Mouse (Mus musculus): ENCODE measurements around the gene March11.

Gene March11

DNA sequence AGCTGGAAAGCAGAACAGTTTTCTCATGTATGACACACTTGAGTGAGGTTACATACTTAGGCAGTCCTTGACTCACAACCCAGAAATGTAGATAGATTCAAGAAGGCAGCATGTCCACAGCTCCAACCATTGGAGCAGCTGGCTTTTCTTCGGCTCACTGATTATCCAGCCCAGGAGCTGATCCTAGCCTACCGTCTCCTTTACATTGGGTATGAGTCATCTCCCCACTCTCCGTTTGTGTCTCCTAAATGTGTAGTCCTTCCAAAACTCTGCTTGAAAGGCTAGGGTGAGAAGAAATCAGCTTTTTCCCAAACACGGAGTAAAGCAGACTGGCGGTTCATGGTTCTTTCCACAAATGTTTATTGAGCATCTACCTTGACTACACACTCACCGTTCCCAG, 10.2 kb upstream of the March11 start:
- no peak for TF ChIP-seq NANOG (IDR thresholded peaks at IDR 0.05; ENCODE audit: borderline replicate concordance, low read length)
- Histone ChIP-seq H3K4me3 (replicated peaks; ENCODE audit: low read length) (no peak overlapping the region), H3K36me3 (ENCODE audit: insufficient read depth, low read length) (no peaks in the 10 kb centered on the region), H3K9me3 (ENCODE audit: low read length) (no peaks in the 10 kb centered on the region), H3K4me1 (replicated peaks; ENCODE audit: low read depth, low read length) (no peaks in the 10 kb centered on the region), H3K27me3 (ENCODE audit: insufficient read depth, low read length) (no peaks in the 10 kb centered on the region)

DNA sequence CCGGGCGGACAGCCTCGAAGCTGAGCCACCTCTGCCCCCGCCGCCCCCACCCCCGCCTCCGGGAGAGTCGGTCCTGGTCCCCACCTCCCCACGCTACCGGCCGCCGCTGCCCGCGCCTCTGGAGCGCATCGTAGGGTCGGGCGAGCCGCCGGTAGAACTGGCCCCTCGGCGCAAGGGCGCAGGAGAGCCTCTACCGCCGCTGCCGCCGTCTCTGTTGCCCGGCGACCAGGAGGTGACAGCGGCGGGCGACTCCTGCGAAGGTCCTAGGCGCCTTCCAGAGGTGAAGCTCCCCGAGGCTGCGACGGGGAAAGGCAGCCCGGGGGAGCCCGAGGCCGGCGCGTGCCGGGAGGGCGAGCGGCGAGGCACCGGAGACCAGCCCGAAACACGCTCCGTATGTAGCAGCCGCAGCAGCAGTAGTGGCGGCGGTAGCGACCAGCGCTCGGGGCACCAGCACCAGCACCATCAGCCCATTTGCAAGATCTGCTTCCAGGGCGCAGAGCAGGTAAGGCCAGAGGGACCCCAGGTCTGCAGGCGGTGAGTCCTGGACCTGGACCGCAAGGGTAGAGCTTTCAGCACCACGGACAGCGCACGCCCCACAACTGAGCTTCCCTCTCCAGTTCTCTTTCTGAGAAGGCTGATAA, 563 bp downstream of the March11 start:
- H3K4me3 ChIP-seq (replicated peaks; ENCODE audit: low read length), result peak overlapping the region; percentile 89
- H3K36me3 ChIP-seq (ENCODE audit: insufficient read depth, low read length), result 0 out of 2 replicates have a peak, but pooled peaks cover 6% of the 10 kb centered on the region
- TF ChIP-seq NANOG (IDR thresholded peaks at IDR 0.05; ENCODE audit: borderline replicate concordance, low read length), result no peak
- TF ChIP-seq POU5F1 (IDR thresholded peaks at IDR 0.05; ENCODE audit: borderline replicate concordance, low read length), result no peak
- TF ChIP-seq CTCF (conservative IDR thresholded peaks at IDR 0.05; ENCODE audit: low read length), result no peak
- H3K4me1 ChIP-seq (replicated peaks; ENCODE audit: low read depth, low read length), result peaks cover 25% of the 10 kb centered on the region
- no peaks in the 10 kb centered on the region for H3K9me3 ChIP-seq (ENCODE audit: low read length)
- H3K27me3 ChIP-seq (ENCODE audit: insufficient read depth, low read length), result no peaks in the 10 kb centered on the region

DNA sequence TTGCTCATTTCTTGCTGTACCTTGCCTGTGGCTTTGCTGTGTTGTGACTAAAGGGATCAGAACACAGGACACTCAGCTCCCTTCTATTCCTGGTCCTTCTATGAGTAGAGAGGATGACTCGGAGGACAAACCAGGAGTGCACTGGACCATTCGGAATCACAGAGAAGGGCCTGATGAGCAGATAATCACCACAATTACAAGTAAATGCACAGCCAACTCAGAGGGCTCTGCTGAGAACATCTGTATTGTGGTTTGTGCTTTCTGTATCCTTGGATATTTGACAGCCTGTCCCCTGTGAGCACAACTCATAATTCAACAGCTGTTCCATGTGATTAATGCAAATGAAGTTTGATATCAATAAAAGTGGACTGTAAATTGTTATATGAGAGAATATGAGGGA, 11.0 kb downstream of the March11 start:
- no peaks in the 10 kb centered on the region for H3K36me3 ChIP-seq (ENCODE audit: insufficient read depth, low read length)
- H3K9me3 ChIP-seq (ENCODE audit: low read length), result no peaks in the 10 kb centered on the region
- no peak for TF ChIP-seq NANOG (IDR thresholded peaks at IDR 0.05; ENCODE audit: borderline replicate concordance, low read length)
- TF ChIP-seq CTCF (conservative IDR thresholded peaks at IDR 0.05; ENCODE audit: low read length), result no peak
- no peak for TF ChIP-seq POU5F1 (IDR thresholded peaks at IDR 0.05; ENCODE audit: borderline replicate concordance, low read length)
- no peaks in the 10 kb centered on the region for H3K4me1 ChIP-seq (replicated peaks; ENCODE audit: low read depth, low read length)
- no peaks in the 10 kb centered on the region for H3K27me3 ChIP-seq (ENCODE audit: insufficient read depth, low read length)
- H3K4me3 ChIP-seq (replicated peaks; ENCODE audit: low read length), result no peak overlapping the region

DNA sequence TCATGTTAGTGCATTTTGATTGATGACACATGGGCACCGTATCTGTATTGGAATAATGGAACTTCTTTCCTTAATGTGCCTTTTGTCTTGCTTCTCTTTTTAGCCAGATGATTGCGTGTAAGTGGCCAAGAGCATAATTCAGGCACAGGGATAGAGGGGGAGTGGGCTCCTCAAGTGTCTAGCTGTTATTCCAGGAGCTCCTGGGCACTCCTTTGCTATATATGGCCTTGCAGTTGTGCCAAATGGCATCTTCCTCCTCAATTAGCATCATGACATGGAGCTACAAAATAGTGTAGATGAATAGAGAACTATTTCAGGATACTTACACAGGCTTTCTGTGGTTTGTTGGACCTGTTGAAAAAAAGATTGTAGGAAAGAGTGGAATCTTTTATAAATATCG, 11.6 kb downstream of the March11 start:
- Histone ChIP-seq H3K4me3 (replicated peaks; ENCODE audit: low read length) (no peak overlapping the region), H3K9me3 (ENCODE audit: low read length) (no peaks in the 10 kb centered on the region), H3K27me3 (ENCODE audit: insufficient read depth, low read length) (no peaks in the 10 kb centered on the region), H3K36me3 (ENCODE audit: insufficient read depth, low read length) (no peaks in the 10 kb centered on the region), H3K4me1 (replicated peaks; ENCODE audit: low read depth, low read length) (no peaks in the 10 kb centered on the region)
- TF ChIP-seq POU5F1 (IDR thresholded peaks at IDR 0.05; ENCODE audit: borderline replicate concordance, low read length) (no peak), CTCF (conservative IDR thresholded peaks at IDR 0.05; ENCODE audit: low read length) (no peak), NANOG (IDR thresholded peaks at IDR 0.05; ENCODE audit: borderline replicate concordance, low read length) (no peak)

DNA sequence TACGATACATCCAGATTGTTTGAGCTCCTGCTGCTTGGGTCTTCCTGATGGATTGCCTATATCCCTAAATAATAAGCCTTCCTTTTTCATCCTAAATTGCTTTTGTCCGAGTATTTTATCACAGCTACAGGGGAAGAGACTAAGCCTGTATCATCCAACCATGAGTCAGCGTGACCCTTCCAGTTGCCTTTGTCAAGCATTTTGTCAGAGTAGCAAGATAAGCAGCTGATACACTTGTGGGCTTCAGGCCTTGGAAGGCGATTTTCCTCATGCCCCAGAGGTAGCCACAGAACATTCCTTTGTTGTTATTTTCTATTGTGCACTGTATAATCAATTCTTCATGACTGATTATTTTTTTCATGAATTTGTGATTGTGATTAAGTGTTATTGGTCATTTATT, 14.0 kb downstream of the March11 start:
- Histone ChIP-seq H3K4me1 (replicated peaks; ENCODE audit: low read depth, low read length) (no peaks in the 10 kb centered on the region), H3K9me3 (ENCODE audit: low read length) (no peaks in the 10 kb centered on the region)

DNA sequence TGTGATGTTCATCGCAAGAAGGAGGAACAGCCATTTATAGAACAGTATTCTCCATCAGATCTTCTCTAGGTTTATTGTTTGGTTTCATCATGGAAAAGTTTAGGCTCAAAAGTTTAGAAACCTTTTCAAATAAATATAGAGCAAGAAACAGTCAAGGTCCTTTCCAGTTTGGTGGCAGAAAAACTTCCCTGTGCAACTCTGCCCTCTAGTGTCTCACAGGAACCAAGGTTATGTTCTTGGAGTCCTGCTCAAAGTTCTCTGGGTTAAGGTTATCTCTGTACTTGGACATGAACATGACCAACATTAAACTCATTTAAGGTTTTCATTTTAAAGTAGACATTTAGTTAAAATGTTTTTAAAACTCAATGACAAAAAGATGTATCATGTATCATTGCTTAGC, 18.3 kb downstream of the March11 start:
- Histone ChIP-seq H3K27me3 (ENCODE audit: insufficient read depth, low read length) (no peaks in the 10 kb centered on the region), H3K36me3 (ENCODE audit: insufficient read depth, low read length) (no peaks in the 10 kb centered on the region), H3K4me3 (replicated peaks; ENCODE audit: low read length) (no peak overlapping the region), H3K9me3 (ENCODE audit: low read length) (no peaks in the 10 kb centered on the region), H3K4me1 (replicated peaks; ENCODE audit: low read depth, low read length) (no peaks in the 10 kb centered on the region)
- TF ChIP-seq CTCF (conservative IDR thresholded peaks at IDR 0.05; ENCODE audit: low read length), result peak; percentile 42
- TF ChIP-seq POU5F1 (IDR thresholded peaks at IDR 0.05; ENCODE audit: borderline replicate concordance, low read length), result no peak

More for the DNA sequence above, 14.0 kb downstream of the March11 start:
- H3K36me3 ChIP-seq (ENCODE audit: insufficient read depth, low read length), result no peaks in the 10 kb centered on the region
- no peak overlapping the region for H3K4me3 ChIP-seq (replicated peaks; ENCODE audit: low read length)
- TF ChIP-seq POU5F1 (IDR thresholded peaks at IDR 0.05; ENCODE audit: borderline replicate concordance, low read length) (no peak), NANOG (IDR thresholded peaks at IDR 0.05; ENCODE audit: borderline replicate concordance, low read length) (no peak), CTCF (conservative IDR thresholded peaks at IDR 0.05; ENCODE audit: low read length) (no peak)
- H3K27me3 ChIP-seq (ENCODE audit: insufficient read depth, low read length), result no peaks in the 10 kb centered on the region

DNA sequence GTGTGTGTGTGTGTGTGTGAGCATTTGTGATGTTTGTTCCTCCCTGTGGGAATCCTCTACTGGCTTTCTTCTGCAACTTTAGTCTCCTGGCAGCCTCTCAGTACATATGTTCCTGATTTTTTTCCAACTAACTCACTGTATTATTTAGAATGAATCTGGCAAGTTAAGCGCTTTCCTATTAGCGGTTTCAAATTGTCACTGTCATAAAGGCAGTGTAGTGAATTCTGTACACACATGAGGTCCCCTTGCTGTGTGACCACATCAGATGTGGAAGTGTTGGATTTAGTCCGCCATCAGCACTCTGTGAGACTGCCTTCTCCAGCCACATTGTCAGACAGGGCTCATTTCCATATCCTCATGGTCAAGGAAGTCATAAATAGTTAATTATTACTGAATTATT, 26.9 kb downstream of the March11 start:
- no peak overlapping the region for H3K4me3 ChIP-seq (replicated peaks; ENCODE audit: low read length)
- no peaks in the 10 kb centered on the region for H3K4me1 ChIP-seq (replicated peaks; ENCODE audit: low read depth, low read length)
- no peak for TF ChIP-seq CTCF (conservative IDR thresholded peaks at IDR 0.05; ENCODE audit: low read length)
- no peak for TF ChIP-seq NANOG (IDR thresholded peaks at IDR 0.05; ENCODE audit: borderline replicate concordance, low read length)
- TF ChIP-seq POU5F1 (IDR thresholded peaks at IDR 0.05; ENCODE audit: borderline replicate concordance, low read length), result no peak

DNA sequence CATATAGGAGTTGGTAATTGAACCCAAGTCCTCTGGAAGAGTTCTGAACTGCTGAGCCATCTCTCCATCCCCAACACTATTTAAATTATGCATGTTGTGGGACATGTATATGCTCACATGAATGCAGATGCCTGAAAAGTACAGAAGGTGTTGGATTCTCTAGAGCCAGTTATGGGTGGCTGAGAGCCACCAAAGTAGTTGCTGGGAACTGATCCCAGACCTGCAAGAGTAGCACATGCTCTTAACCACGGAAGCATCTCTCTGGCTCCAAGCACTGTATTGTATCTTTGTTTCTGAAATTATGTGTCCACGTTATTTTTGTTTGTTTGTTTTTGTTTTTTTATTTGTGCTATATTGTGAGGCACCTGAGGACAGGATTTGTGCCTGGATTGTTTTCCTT, 28.9 kb downstream of the March11 start:
- Histone ChIP-seq H3K9me3 (ENCODE audit: low read length) (no peaks in the 10 kb centered on the region), H3K4me1 (replicated peaks; ENCODE audit: low read depth, low read length) (no peaks in the 10 kb centered on the region), H3K4me3 (replicated peaks; ENCODE audit: low read length) (no peak overlapping the region), H3K36me3 (ENCODE audit: insufficient read depth, low read length) (no peaks in the 10 kb centered on the region), H3K27me3 (ENCODE audit: insufficient read depth, low read length) (no peaks in the 10 kb centered on the region)
- TF ChIP-seq CTCF (conservative IDR thresholded peaks at IDR 0.05; ENCODE audit: low read length) (no peak), NANOG (IDR thresholded peaks at IDR 0.05; ENCODE audit: borderline replicate concordance, low read length) (no peak), POU5F1 (IDR thresholded peaks at IDR 0.05; ENCODE audit: borderline replicate concordance, low read length) (no peak)

More for the DNA sequence above, 26.9 kb downstream of the March11 start:
- no peaks in the 10 kb centered on the region for H3K36me3 ChIP-seq (ENCODE audit: insufficient read depth, low read length)
- H3K27me3 ChIP-seq (ENCODE audit: insufficient read depth, low read length), result no peaks in the 10 kb centered on the region
- H3K9me3 ChIP-seq (ENCODE audit: low read length), result no peaks in the 10 kb centered on the region

DNA sequence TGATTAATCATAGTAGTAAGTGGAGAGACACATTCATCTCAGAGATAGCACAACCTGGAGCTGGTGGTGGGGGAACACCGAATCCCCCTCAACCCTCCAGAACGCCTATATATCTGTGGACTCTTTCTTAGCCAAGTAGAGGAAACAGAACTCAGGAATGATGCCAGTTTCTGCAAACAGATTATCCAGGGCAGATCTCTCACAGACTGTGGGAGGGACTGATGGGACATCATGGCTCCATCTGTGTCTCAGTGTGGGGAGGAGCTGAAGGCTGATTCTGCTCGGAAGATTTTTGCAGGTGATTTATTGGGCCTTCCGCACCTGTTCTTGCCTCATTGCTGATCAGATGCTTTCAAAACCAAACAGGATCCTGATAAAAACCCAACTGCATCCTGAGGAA, 29.5 kb downstream of the March11 start:
- TF ChIP-seq POU5F1 (IDR thresholded peaks at IDR 0.05; ENCODE audit: borderline replicate concordance, low read length), result no peak
- TF ChIP-seq CTCF (conservative IDR thresholded peaks at IDR 0.05; ENCODE audit: low read length), result no peak
- TF ChIP-seq NANOG (IDR thresholded peaks at IDR 0.05; ENCODE audit: borderline replicate concordance, low read length), result no peak
- Histone ChIP-seq H3K4me3 (replicated peaks; ENCODE audit: low read length) (no peak overlapping the region), H3K36me3 (ENCODE audit: insufficient read depth, low read length) (no peaks in the 10 kb centered on the region), H3K4me1 (replicated peaks; ENCODE audit: low read depth, low read length) (no peaks in the 10 kb centered on the region), H3K27me3 (ENCODE audit: insufficient read depth, low read length) (no peaks in the 10 kb centered on the region), H3K9me3 (ENCODE audit: low read length) (no peaks in the 10 kb centered on the region)
